Mouse (Mus musculus) forebrain, embryonic 13.5 days (tissue): ENCODE measurements around the gene Aco2. TPM values are rescaled to one million over a fixed set of nuclear protein-coding genes. Genes with fewer than 3 reads are reported as not detected.

ENCODE experiments used
- ATAC-seq: fragments of 200-750 bp; cut with Nextera tagmentation; 2 replicates; pipeline ENCODE4 v1.8.0; 2017
- H3K27ac ChIP-seq: fragments of 300-500 bp; sonication (generic); 2 replicates; pipeline ENCODE4 v1.5.1; 2015; ENCODE audit warnings: inconsistent platforms, mild to moderate bottlenecking, moderate library complexity
- H3K27me3 ChIP-seq: fragments of 300-500 bp; sonication (generic); 2 replicates; pipeline ENCODE4 v1.6.1; 2015; ENCODE audit warnings: mild to moderate bottlenecking, inconsistent platforms
- H3K36me3 ChIP-seq: fragments of 300-500 bp; sonication (generic); 2 replicates; pipeline ENCODE4 v1.6.1; 2015; ENCODE audit warnings: mild to moderate bottlenecking, inconsistent platforms; ENCODE audit not compliant: poor library complexity, severe bottlenecking
- H3K4me1 ChIP-seq: fragments of 300-500 bp; sonication (generic); 2 replicates; pipeline ENCODE4 v1.6.1; 2015; ENCODE audit warnings: inconsistent platforms
- H3K4me2 ChIP-seq: fragments of 300-500 bp; sonication (generic); 2 replicates; pipeline ENCODE4 v1.6.1; 2015; ENCODE audit warnings: inconsistent platforms, mild to moderate bottlenecking, moderate library complexity
- H3K4me3 ChIP-seq: fragments of 300-500 bp; sonication (generic); 2 replicates; pipeline ENCODE4 v1.5.1; 2015; ENCODE audit warnings: mild to moderate bottlenecking, inconsistent platforms
- H3K9ac ChIP-seq: fragments of 300-500 bp; sonication (generic); 2 replicates; pipeline ENCODE4 v1.6.1; 2015; ENCODE audit warnings: mild to moderate bottlenecking, inconsistent platforms
- H3K9me3 ChIP-seq: fragments of 300-500 bp; sonication (generic); replicated peaks from 2 replicates; pipeline ENCODE4 v1.6.1; 2016; ENCODE audit warnings: inconsistent platforms
- WGBS: fragments of 180-500 bp; shearing (Covaris S2); methylation state at CpG from one replicate; pipeline ENCODE4 v1.1.7; 2015; 5-methylcytosine and 5-hydroxymethylcytosine counted together
- polyA plus RNA-seq: library from polyadenylated mRNA; unstranded; fragments of >200 nt; fragmentation: Nextera tagmentation; extraction: Ambion mirVana; gene quantifications from 2 replicates; pipeline ENCODE4 v1.2.1, GENCODE M21; 2015

Gene Aco2
- polyA plus RNA-seq, 1 experiment from 2014 or later: 202 TPM

GRCm38 (mm10) chr15:81835007-81835880, 36.9 kb upstream of the Aco2 start:
- H3K4me3 ChIP-seq: no peak overlapping the region
- 72% methylated on average over 10 of the region's 10 CpGs for WGBS
- H3K9ac ChIP-seq: no peak overlapping the region
- H3K9me3 ChIP-seq: no peaks in the 10 kb centered on the region
- peaks cover 39% of the 10 kb centered on the region for H3K4me1 ChIP-seq
- ATAC-seq: no peak
- no peaks in the 10 kb centered on the region for H3K36me3 ChIP-seq
- H3K27ac ChIP-seq: no peak overlapping the region
- 0 out of 2 replicates have a peak overlapping the region, but pooled peaks have one; percentile 59 for H3K4me2 ChIP-seq
- H3K27me3 ChIP-seq: peaks cover 7% of the 10 kb centered on the region; the same call in 1 of the 2 replicates

DNA sequence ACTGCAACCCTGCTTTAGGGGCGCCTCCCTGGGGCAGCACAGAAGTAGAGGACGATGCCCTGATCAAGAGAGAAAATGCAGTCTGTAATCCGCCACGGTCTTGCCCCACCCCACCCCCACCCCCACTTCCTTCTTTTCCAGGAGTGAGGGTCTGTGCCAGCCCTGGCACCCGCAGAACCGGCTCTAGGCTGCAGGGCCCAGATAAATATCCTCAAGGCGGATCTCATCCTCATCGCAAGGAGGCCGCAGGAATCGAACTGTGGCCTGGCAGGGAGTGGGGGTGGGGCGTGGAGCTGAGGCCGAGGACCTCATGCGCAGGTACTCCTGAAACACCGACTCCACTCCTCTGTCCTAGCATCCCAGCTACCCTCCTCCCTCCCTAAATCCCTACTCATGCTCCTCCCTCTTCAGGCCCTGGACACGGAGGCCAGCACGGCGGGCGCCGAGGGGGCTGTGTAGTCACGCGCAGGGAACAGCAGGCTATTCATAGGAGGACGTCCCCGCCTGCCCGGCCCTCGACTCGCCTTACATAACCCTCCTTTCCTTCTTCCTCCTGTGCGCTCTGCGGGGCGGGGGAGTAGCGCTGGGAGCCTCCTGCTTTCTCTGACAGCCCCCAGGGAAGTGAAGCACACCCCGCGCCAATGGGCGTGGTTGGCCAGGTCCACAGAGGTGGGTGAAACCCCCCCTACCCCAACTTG, 35.8 kb upstream of the Aco2 start:
- peaks cover 7% of the 10 kb centered on the region; the same call in 1 of the 2 replicates for H3K27me3 ChIP-seq
- peak; percentile 64; the same call in 1 of the 2 replicates for ATAC-seq
- WGBS: 3% methylated on average over 31 of the region's 33 CpGs
- peak overlapping the region; percentile 28 for H3K4me3 ChIP-seq
- no peak overlapping the region for H3K27ac ChIP-seq
- peak overlapping the region; percentile 58 for H3K9ac ChIP-seq
- H3K9me3 ChIP-seq: no peaks in the 10 kb centered on the region
- H3K36me3 ChIP-seq: no peaks in the 10 kb centered on the region
- peak overlapping the region; percentile 59 for H3K4me2 ChIP-seq
- H3K4me1 ChIP-seq: peaks cover 37% of the 10 kb centered on the region

GRCm38 (mm10) chr15:81836966-81837920, 34.9 kb upstream of the Aco2 start:
- H3K4me3 ChIP-seq: no peak overlapping the region
- H3K27ac ChIP-seq: no peak overlapping the region
- 0 out of 2 replicates have a peak overlapping the region, but pooled peaks have one; percentile 59 for H3K4me2 ChIP-seq
- H3K27me3 ChIP-seq: peaks cover 7% of the 10 kb centered on the region; the same call in 1 of the 2 replicates
- 66% methylated on average over 7 of the region's 7 CpGs for WGBS
- H3K4me1 ChIP-seq: peaks cover 30% of the 10 kb centered on the region
- 0 out of 2 replicates have a peak overlapping the region, but pooled peaks have one; percentile 58 for H3K9ac ChIP-seq
- H3K9me3 ChIP-seq: no peaks in the 10 kb centered on the region
- ATAC-seq: no peak
- H3K36me3 ChIP-seq: no peaks in the 10 kb centered on the region

GRCm38 (mm10) chr15:81838554-81839235, 33.4 kb upstream of the Aco2 start:
- Histone ChIP-seq H3K4me2 (no peak overlapping the region), H3K27ac (peak overlapping the region; percentile 19; the same call in 1 of the 2 replicates), H3K4me1 (peaks cover 28% of the 10 kb centered on the region), H3K27me3 (peaks cover 7% of the 10 kb centered on the region; the same call in 1 of the 2 replicates), H3K9me3 (no peaks in the 10 kb centered on the region), H3K9ac (no peak overlapping the region), H3K4me3 (no peak overlapping the region), H3K36me3 (no peaks in the 10 kb centered on the region)
- no peak for ATAC-seq
- whole genome bisulfite sequencing: 58% methylated on average over 14 of the region's 14 CpGs

- Histone ChIP-seq H3K4me2 (no peak overlapping the region), H3K27me3 (peaks cover 7% of the 10 kb centered on the region; the same call in 1 of the 2 replicates), H3K4me3 (no peak overlapping the region), H3K36me3 (no peaks in the 10 kb centered on the region), H3K4me1 (peaks cover 28% of the 10 kb centered on the region), H3K9ac (no peak overlapping the region), H3K27ac (no peak overlapping the region), H3K9me3 (no peaks in the 10 kb centered on the region)
- ATAC-seq: peak; percentile 72; the same call in 1 of the 2 replicates
- WGBS: 54% methylated on average over 5 of the region's 5 CpGs
These were observed 32.5 kb upstream of the Aco2 start for GRCm38 (mm10) chr15:81839634-81840033.

DNA sequence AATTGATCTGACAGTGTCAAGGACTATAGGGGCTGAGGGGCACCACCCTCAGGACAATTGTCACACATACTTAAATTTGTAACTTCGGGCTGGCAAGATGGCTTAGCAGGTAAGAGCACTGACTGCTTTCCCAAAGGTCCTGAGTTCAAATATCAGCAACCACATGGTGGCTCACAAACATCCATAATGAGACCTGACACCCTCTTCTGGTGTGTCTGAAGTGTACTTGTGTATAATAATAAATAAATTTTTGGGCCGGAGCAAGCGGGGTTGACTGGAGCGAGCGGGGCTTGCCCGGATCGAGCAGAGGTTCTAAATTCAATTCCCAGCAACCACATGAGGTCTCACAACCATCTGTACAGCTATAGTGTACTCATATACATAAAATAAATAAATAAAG, 31.8 kb upstream of the Aco2 start:
- Histone ChIP-seq H3K9me3 (no peaks in the 10 kb centered on the region), H3K27ac (no peak overlapping the region), H3K9ac (no peak overlapping the region), H3K4me1 (peaks cover 28% of the 10 kb centered on the region), H3K27me3 (peaks cover 7% of the 10 kb centered on the region; the same call in 1 of the 2 replicates), H3K36me3 (no peaks in the 10 kb centered on the region), H3K4me2 (no peak overlapping the region), H3K4me3 (no peak overlapping the region)
- WGBS: 93% methylated on average over 7 of the region's 7 CpGs
- no peak for ATAC-seq

GRCm38 (mm10) chr15:81842275-81842674, 29.8 kb upstream of the Aco2 start:
- H3K27me3 ChIP-seq: 0 out of 2 replicates have a peak, but pooled peaks cover under 1% of the 10 kb centered on the region
- no peaks in the 10 kb centered on the region for H3K9me3 ChIP-seq
- 85% methylated on average over 7 of the region's 7 CpGs for WGBS
- ATAC-seq: no peak
- no peak overlapping the region for H3K4me3 ChIP-seq
- H3K36me3 ChIP-seq: peaks cover 14% of the 10 kb centered on the region; the same call in 1 of the 2 replicates
- no peak overlapping the region for H3K9ac ChIP-seq
- no peak overlapping the region for H3K27ac ChIP-seq
- H3K4me2 ChIP-seq: no peak overlapping the region
- H3K4me1 ChIP-seq: peaks cover 14% of the 10 kb centered on the region

DNA sequence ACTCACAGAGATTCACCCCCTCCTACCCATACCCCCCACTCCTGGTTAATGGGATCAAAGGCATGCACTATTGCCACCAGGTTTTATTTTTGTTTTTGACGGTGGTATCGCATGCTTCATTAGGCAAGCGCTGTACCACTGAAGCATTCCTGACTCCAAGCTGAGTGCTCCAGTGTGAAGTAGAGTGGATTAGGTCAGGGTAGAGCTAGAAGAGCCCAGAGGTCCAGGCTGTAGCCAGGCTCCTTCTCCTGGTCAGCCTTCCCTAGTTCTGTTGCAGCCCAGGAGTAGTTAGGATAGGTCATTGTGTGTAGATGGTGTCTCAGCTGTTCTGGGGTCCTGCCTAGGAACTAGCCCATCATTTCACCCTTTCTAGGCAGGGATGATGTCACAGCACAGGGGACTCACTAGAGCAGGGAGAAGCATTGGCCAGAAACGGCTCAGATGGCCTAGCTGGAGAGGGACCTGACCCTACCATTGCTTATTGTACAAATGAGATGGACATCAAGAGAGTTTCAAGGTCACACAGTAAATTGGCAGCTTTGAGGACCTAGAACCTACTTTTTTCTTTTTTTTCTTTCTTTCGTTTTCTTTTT, 27.0 kb upstream of the Aco2 start:
- no peak overlapping the region for H3K4me2 ChIP-seq
- no peaks in the 10 kb centered on the region for H3K9me3 ChIP-seq
- no peak overlapping the region for H3K27ac ChIP-seq
- H3K4me1 ChIP-seq: no peaks in the 10 kb centered on the region
- H3K4me3 ChIP-seq: no peak overlapping the region
- H3K9ac ChIP-seq: no peak overlapping the region
- no peak for ATAC-seq
- WGBS: 57% methylated on average over 5 of the region's 5 CpGs
- peaks cover 31% of the 10 kb centered on the region for H3K36me3 ChIP-seq
- H3K27me3 ChIP-seq: no peaks in the 10 kb centered on the region

DNA sequence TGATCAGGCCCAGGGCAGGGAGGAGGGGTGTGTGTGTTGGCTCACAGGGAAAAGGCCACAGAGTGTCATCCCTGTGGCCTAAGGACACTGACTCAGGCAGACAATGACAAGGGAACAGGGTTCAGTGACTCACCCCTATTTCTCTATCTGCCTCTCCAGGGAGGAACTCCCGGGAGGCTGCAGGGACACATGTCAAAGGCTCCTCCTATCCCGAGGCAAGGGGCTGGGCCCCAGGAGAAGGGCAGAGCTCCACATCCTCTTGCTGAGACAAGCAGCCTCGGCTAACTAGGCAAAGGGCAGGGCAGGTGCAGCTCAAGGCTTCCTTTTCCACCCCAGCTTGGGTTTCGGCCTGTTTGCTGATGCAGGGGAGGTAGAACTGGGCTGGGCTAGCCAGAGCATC, 26.4 kb upstream of the Aco2 start:
- no peak overlapping the region for H3K4me3 ChIP-seq
- H3K36me3 ChIP-seq: peaks cover 37% of the 10 kb centered on the region
- no peak for ATAC-seq
- H3K9me3 ChIP-seq: no peaks in the 10 kb centered on the region
- H3K27me3 ChIP-seq: no peaks in the 10 kb centered on the region
- WGBS: 41% methylated on average over 4 of the region's 4 CpGs
- no peak overlapping the region for H3K4me2 ChIP-seq
- H3K4me1 ChIP-seq: no peaks in the 10 kb centered on the region
- H3K9ac ChIP-seq: no peak overlapping the region
- H3K27ac ChIP-seq: no peak overlapping the region

DNA sequence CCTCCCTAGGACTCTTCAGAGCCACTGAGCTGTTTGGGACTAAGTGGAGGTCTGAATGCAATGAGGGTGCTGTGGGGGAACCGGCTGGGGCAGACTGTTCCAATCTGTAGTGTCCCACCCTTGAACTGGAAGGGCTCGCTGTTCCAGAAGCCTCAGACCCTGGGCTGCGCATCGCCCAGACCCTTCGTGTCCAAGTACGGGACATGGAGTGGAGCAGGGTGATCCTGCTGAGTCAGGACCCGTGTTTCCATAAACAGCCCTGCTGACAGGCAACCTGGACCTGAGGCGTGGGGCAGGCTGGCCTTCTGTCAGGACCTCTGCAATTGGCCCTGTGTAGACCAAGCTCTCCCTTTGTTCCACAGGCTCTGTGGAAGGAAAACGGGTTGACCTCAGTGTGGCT, 25.4 kb upstream of the Aco2 start:
- no peaks in the 10 kb centered on the region for H3K27me3 ChIP-seq
- H3K4me2 ChIP-seq: no peak overlapping the region
- H3K36me3 ChIP-seq: peaks cover 48% of the 10 kb centered on the region
- H3K4me3 ChIP-seq: no peak overlapping the region
- H3K9ac ChIP-seq: no peak overlapping the region
- no peak overlapping the region for H3K27ac ChIP-seq
- ATAC-seq: no peak
- H3K4me1 ChIP-seq: no peaks in the 10 kb centered on the region
- no peaks in the 10 kb centered on the region for H3K9me3 ChIP-seq
- WGBS: 91% methylated on average over 9 of the region's 9 CpGs

GRCm38 (mm10) chr15:81847161-81847560, 24.9 kb upstream of the Aco2 start:
- no peak for ATAC-seq
- Histone ChIP-seq H3K27ac (no peak overlapping the region), H3K4me3 (no peak overlapping the region), H3K36me3 (peaks cover 52% of the 10 kb centered on the region), H3K9ac (no peak overlapping the region), H3K4me2 (no peak overlapping the region), H3K27me3 (no peaks in the 10 kb centered on the region), H3K9me3 (no peaks in the 10 kb centered on the region), H3K4me1 (no peaks in the 10 kb centered on the region)
- WGBS: 95% methylated on average over 4 of the region's 4 CpGs
